Comparison of ENCODE assay signal across 22 mouse cellular contexts in the genomic region with DNA sequence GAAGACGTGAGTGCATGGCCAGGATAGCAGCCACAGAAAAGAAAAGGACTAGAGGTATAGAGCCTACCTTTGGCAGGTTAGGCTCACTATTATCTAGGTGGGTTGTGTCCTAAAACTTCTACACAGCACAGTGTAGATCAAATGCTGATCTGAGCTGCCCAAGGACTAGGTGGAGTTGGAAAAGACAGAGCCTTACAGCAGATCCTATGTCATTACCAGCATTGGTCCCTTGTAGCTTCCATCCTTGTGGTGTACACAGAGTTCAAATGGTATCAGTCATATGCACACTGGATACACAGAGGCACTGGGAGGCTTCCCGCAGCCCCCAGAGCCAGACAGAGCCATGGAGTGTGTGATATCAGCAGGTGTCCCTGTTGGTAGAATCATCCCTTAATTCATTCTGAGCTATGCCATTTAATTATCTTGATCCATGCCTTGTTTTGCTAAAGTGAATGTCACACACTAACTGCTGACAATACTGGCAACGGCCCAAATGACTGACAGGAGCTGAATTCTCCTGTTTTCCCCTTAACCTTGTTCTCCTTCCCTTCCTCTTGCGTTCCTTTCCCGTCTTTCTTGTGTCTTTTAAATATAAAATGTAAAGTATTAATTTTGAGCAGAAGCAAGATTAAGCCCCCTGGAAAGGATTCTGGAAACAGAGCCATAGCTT.
"Had no signal": no experiment of that assay in that cellular context is flagged by ENCODE, and none has a peak within 500 bp of the region (broad histone marks: within the 10 kb centered on the region; RNA-seq: fewer than 3 reads in every experiment).

No protein-coding gene starts in this region.

- DNase-seq: kidney, adult 2 months; kidney, postnatal 25 days; layer of hippocampus, adult 9-11 months; liver, postnatal 0 days; lung, embryonic 14.5 days; right cerebral cortex, adult 18-20 months; right cerebral cortex, postnatal 14 days; right cerebral cortex, postnatal 4 days; thymus, adult 2 months; thymus, postnatal 14 days; thymus, postnatal 4 days had no signal

- H3K4me1 ChIP-seq: limb, embryonic 12.5 days; limb, embryonic 15.5 days; neural tube, embryonic 12.5 days had no signal

- H3K27me3 ChIP-seq: limb, embryonic 12.5 days; limb, embryonic 15.5 days; neural tube, embryonic 12.5 days; neural tube, embryonic 15.5 days had no signal

- H3K36me3 ChIP-seq: limb, embryonic 12.5 days; limb, embryonic 15.5 days; neural tube, embryonic 12.5 days; neural tube, embryonic 15.5 days had no signal

- ATAC-seq: liver, postnatal 0 days; lung, postnatal 0 days had no signal

- H3K4me3 ChIP-seq: layer of hippocampus, adult 2 months; limb, embryonic 12.5 days; limb, embryonic 15.5 days; neural tube, embryonic 12.5 days; neural tube, embryonic 15.5 days had no signal

- H3K9ac ChIP-seq: limb, embryonic 12.5 days; limb, embryonic 15.5 days; liver, embryonic 14.5 days; liver, postnatal 0 days; lung, embryonic 14.5 days; neural tube, embryonic 12.5 days; neural tube, embryonic 15.5 days had no signal

- H3K9me3 ChIP-seq: limb, embryonic 12.5 days; limb, embryonic 15.5 days; neural tube, embryonic 12.5 days; neural tube, embryonic 15.5 days had no signal

- H3K27ac ChIP-seq: kidney, postnatal 0 days; layer of hippocampus, adult 2 months; limb, embryonic 12.5 days; limb, embryonic 15.5 days; liver, embryonic 14.5 days; macrophage; neural tube, embryonic 12.5 days; neural tube, embryonic 15.5 days; stomach, postnatal 0 days had no signal

- H3K4me2 ChIP-seq: limb, embryonic 12.5 days; limb, embryonic 15.5 days; liver, embryonic 11.5 days; lung, embryonic 14.5 days; neural tube, embryonic 12.5 days; neural tube, embryonic 15.5 days had no signal
